ENCODE assay signal across 8 mouse cellular contexts in genomic region chr7:140953800-140954732, GRCm38 (mm10). TPM values are rescaled to one million over a fixed set of nuclear protein-coding genes. Genes with fewer than 3 reads are reported as not detected.
DNase-seq lines count a peak whose midpoint lies in the region; ATAC-seq and TF ChIP-seq lines count a peak whose summit lies in the region.

No protein-coding gene starts in this region.

- peak overlapping the region; percentile 82 for H3K4me3 ChIP-seq in gastrocnemius, adult 2 months
- peak overlapping the region; percentile 70 for H3K4me3 ChIP-seq in embryonic facial prominence, embryonic 13.5 days
- peak overlapping the region; percentile 54 for H3K4me3 ChIP-seq in intestine, postnatal 0 days (ENCODE audit: low read depth, low read length)
- H3K4me3 ChIP-seq in midbrain, embryonic 16.5 days (ENCODE audit: low read depth, low read length) = peak overlapping the region; percentile 26; the same call in 1 of the 2 replicates

- peak overlapping the region; percentile 92 for H3K4me2 ChIP-seq in embryonic facial prominence, embryonic 13.5 days
- H3K4me2 ChIP-seq in intestine, postnatal 0 days (replicated peaks; ENCODE audit: low read depth) = peak overlapping the region; percentile 74
- peak overlapping the region; percentile 47 for H3K4me2 ChIP-seq in midbrain, embryonic 16.5 days (ENCODE audit: low read length)

- H3K9ac ChIP-seq in embryonic facial prominence, embryonic 13.5 days = peak overlapping the region; percentile 86
- peak overlapping the region; percentile 34 for H3K9ac ChIP-seq in intestine, postnatal 0 days (ENCODE audit: low read depth, low read length)
- no peak overlapping the region for H3K9ac ChIP-seq in midbrain, embryonic 16.5 days (ENCODE audit: low read depth, low read length)

- H3K4me1 ChIP-seq in embryonic facial prominence, embryonic 13.5 days = peaks cover 59% of the 10 kb centered on the region
- peaks cover 11% of the 10 kb centered on the region; the same call in 1 of the 2 replicates for H3K4me1 ChIP-seq in intestine, postnatal 0 days (replicated peaks; ENCODE audit: control insufficient read depth, insufficient read depth, low read length)
- H3K4me1 ChIP-seq in midbrain, embryonic 16.5 days (ENCODE audit: control insufficient read depth, insufficient read depth, low read length) = peaks cover 4% of the 10 kb centered on the region; the same call in 1 of the 2 replicates

- H3K27me3 ChIP-seq in embryonic facial prominence, embryonic 13.5 days = no peaks in the 10 kb centered on the region
- H3K27me3 ChIP-seq in intestine, postnatal 0 days (replicated peaks; ENCODE audit: control insufficient read depth, insufficient read depth, low read length) = no peaks in the 10 kb centered on the region
- no peaks in the 10 kb centered on the region for H3K27me3 ChIP-seq in midbrain, embryonic 16.5 days (ENCODE audit: control insufficient read depth, insufficient read depth, low read depth, low read length)

- no peak for TF ChIP-seq CTCF in gastrocnemius, adult 2 months (IDR thresholded peaks at IDR 0.05)
- no peak for TF ChIP-seq CTCF in intestine, postnatal 0 days (IDR thresholded peaks at IDR 0.05; ENCODE audit: low read depth)

- 54% methylated on average over 15 of the region's 15 CpGs for WGBS in embryonic facial prominence, embryonic 13.5 days
- 30% methylated on average over 15 of the region's 15 CpGs for WGBS in intestine, postnatal 0 days
- 66% methylated on average over 15 of the region's 15 CpGs for WGBS in midbrain, embryonic 16.5 days

- H3K36me3 ChIP-seq in embryonic facial prominence, embryonic 13.5 days = peaks cover 27% of the 10 kb centered on the region
- H3K36me3 ChIP-seq in intestine, postnatal 0 days (ENCODE audit: control insufficient read depth, insufficient read depth) = peaks cover 14% of the 10 kb centered on the region
- H3K36me3 ChIP-seq in midbrain, embryonic 16.5 days (ENCODE audit: control insufficient read depth, insufficient read depth, low read length) = no peaks in the 10 kb centered on the region

- intact Hi-C loops in gastrocnemius, adult 2 months (cut with DNase I) = no loop called here
- intact Hi-C loops in gastrocnemius, postnatal 36 days (cut with DNase I) = no loop called here

- H3K9me3 ChIP-seq in embryonic facial prominence, embryonic 13.5 days = no peaks in the 10 kb centered on the region
- H3K9me3 ChIP-seq in intestine, postnatal 0 days (ENCODE audit: control insufficient read depth) = no peaks in the 10 kb centered on the region
- no peaks in the 10 kb centered on the region for H3K9me3 ChIP-seq in midbrain, embryonic 16.5 days (replicated peaks; ENCODE audit: control insufficient read depth, low read length, poor library complexity, severe bottlenecking)

- no peak for ATAC-seq in embryonic facial prominence, embryonic 13.5 days (ENCODE audit: insufficient number of reproducible peaks, insufficient read depth, low FRiP score, low TSS enrichment, low read depth)
- ATAC-seq in intestine, postnatal 0 days = no peak
- no peak for ATAC-seq in midbrain, embryonic 16.5 days

- DNase-seq in gastrocnemius, adult 2 months = peak; percentile 42
- no peak for DNase-seq in gastrocnemius, postnatal 36 days
- no peak for DNase-seq in layer of hippocampus, postnatal 14 days (ENCODE audit: low spot score in 2 of 2)
- DNase-seq in thymus, postnatal 36 days = no peak
- DNase-seq in frontal cortex, postnatal 36 days (ENCODE audit: low spot score in 2 of 2) = no peak

- H3K27ac ChIP-seq in gastrocnemius, adult 2 months = peak overlapping the region; percentile 92
- peak overlapping the region; percentile 99 for H3K27ac ChIP-seq in embryonic facial prominence, embryonic 13.5 days
- H3K27ac ChIP-seq in intestine, postnatal 0 days (ENCODE audit: low read depth, low read length) = peak overlapping the region; percentile 41
- no peak overlapping the region for H3K27ac ChIP-seq in midbrain, embryonic 16.5 days (ENCODE audit: low read length)

RNA-seq across cellular contexts. Expression of gene Gm45717, which starts 1.7 kb away (rescaled TPM):
- not detected for total RNA-seq in gastrocnemius, adult 2 months (2021)
- total RNA-seq in gastrocnemius, postnatal 36 days (2021) = not detected
- polyA plus RNA-seq in embryonic facial prominence, embryonic 13.5 days (2015; fragmentation: Nextera tagmentation; extraction: Ambion mirVana) = 1.1 TPM in 1 of 2 replicates, not detected in the other
- 0.38 TPM in 1 of 2 replicates, not detected in the other for polyA plus RNA-seq in intestine, postnatal 0 days (2015; fragmentation: Nextera tagmentation; extraction: Ambion mirVana)
- polyA plus RNA-seq in midbrain, embryonic 16.5 days (2015; fragmentation: Nextera tagmentation; extraction: Ambion mirVana) = not detected in 2 replicates
- total RNA-seq in layer of hippocampus, postnatal 14 days (2021) = not detected

RNA-seq across cellular contexts. Expression of gene Ifitm2, which starts 1.7 kb away (rescaled TPM):
- 10 to 100 TPM; 42.2 to 82.6 TPM for total RNA-seq in gastrocnemius, adult 2 months (2021)
- 10 to 100 TPM; 50.9 to 51.8 TPM for total RNA-seq in gastrocnemius, postnatal 36 days (2021)
- 1,314 and 1,591 TPM in 2 replicates for polyA plus RNA-seq in embryonic facial prominence, embryonic 13.5 days (2015; fragmentation: Nextera tagmentation; extraction: Ambion mirVana)
- polyA plus RNA-seq in intestine, postnatal 0 days (2015; fragmentation: Nextera tagmentation; extraction: Ambion mirVana) = 686 and 738 TPM in 2 replicates
- 118 and 129 TPM in 2 replicates for polyA plus RNA-seq in midbrain, embryonic 16.5 days (2015; fragmentation: Nextera tagmentation; extraction: Ambion mirVana)
- total RNA-seq in layer of hippocampus, postnatal 14 days (2021) = 10 to 100 TPM; 15.1 to 20.8 TPM

RNA-seq across cellular contexts. Expression of gene Ifitm5, which starts 4.0 kb away (rescaled TPM):
- under 1 TPM in 1 of 2 experiments, not detected in 1; 0.33 TPM for total RNA-seq in gastrocnemius, adult 2 months (2021)
- under 1 TPM in 1 of 2 experiments, not detected in 1; 0.35 TPM for total RNA-seq in gastrocnemius, postnatal 36 days (2021)
- 32.4 and 56.7 TPM in 2 replicates for polyA plus RNA-seq in embryonic facial prominence, embryonic 13.5 days (2015; fragmentation: Nextera tagmentation; extraction: Ambion mirVana)
- 0.34 and 0.75 TPM in 2 replicates for polyA plus RNA-seq in intestine, postnatal 0 days (2015; fragmentation: Nextera tagmentation; extraction: Ambion mirVana)
- 0.29 and 1.3 TPM in 2 replicates for polyA plus RNA-seq in midbrain, embryonic 16.5 days (2015; fragmentation: Nextera tagmentation; extraction: Ambion mirVana)
- not detected for total RNA-seq in layer of hippocampus, postnatal 14 days (2021)

RNA-seq across cellular contexts. Expression of gene Pgghg, which starts 12.9 kb away (rescaled TPM):
- total RNA-seq in gastrocnemius, adult 2 months (2021) = 1 to 10 TPM; 3.8 to 5.6 TPM
- 1 to 10 TPM; 3.6 to 4.6 TPM for total RNA-seq in gastrocnemius, postnatal 36 days (2021)
- 25.1 and 25.7 TPM in 2 replicates for polyA plus RNA-seq in embryonic facial prominence, embryonic 13.5 days (2015; fragmentation: Nextera tagmentation; extraction: Ambion mirVana)
- 18.9 and 19.4 TPM in 2 replicates for polyA plus RNA-seq in intestine, postnatal 0 days (2015; fragmentation: Nextera tagmentation; extraction: Ambion mirVana)
- polyA plus RNA-seq in midbrain, embryonic 16.5 days (2015; fragmentation: Nextera tagmentation; extraction: Ambion mirVana) = 5.4 and 6.3 TPM in 2 replicates
- 1 to 10 TPM; 4.1 to 5.1 TPM for total RNA-seq in layer of hippocampus, postnatal 14 days (2021)

RNA-seq across cellular contexts. Expression of gene Ifitm1, which starts 13.0 kb away (rescaled TPM):
- 1 to 10 TPM in 1 of 2 experiments, under 1 TPM in 1; 0.69 to 1.4 TPM for total RNA-seq in gastrocnemius, adult 2 months (2021)
- under 1 TPM in 1 of 2 experiments, not detected in 1; 0.77 TPM for total RNA-seq in gastrocnemius, postnatal 36 days (2021)
- 91.5 and 101 TPM in 2 replicates for polyA plus RNA-seq in embryonic facial prominence, embryonic 13.5 days (2015; fragmentation: Nextera tagmentation; extraction: Ambion mirVana)
- 122 and 133 TPM in 2 replicates for polyA plus RNA-seq in intestine, postnatal 0 days (2015; fragmentation: Nextera tagmentation; extraction: Ambion mirVana)
- 9.0 and 11.1 TPM in 2 replicates for polyA plus RNA-seq in midbrain, embryonic 16.5 days (2015; fragmentation: Nextera tagmentation; extraction: Ambion mirVana)
- 1 to 10 TPM; 3.3 to 6.3 TPM for total RNA-seq in layer of hippocampus, postnatal 14 days (2021)

Comparison
In these comparisons a context has a peak if more than half of its experiments do, and no peak if none do; other contexts are left out.
1. H3K4me3 ChIP-seq: peak in every context shown above with its lines; median percentile 82 in gastrocnemius, adult 2 months; 70 in embryonic facial prominence, embryonic 13.5 days; 54 in intestine, postnatal 0 days; 26 in midbrain, embryonic 16.5 days.